Mouse (Mus musculus) megakaryocyte, embryonic 14.5 days (primary cell): Measurements from ENCODE around the gene Rnf224.

Experiments
- FLI1 ChIP-seq: IDR thresholded peaks from 2 replicates; pipeline ENCODE4 v1.6.1; 2012; ENCODE audit warnings: low read length, inconsistent platforms, mixed read lengths
- GATA1 ChIP-seq: IDR thresholded peaks from 3 replicates; pipeline ENCODE4 v1.6.1; 2012; ENCODE audit warnings: mixed read lengths, low read length, inconsistent platforms, borderline replicate concordance

- no peak for TF ChIP-seq GATA1
- no peak for TF ChIP-seq FLI1
These were observed 15.7 kb upstream of the Rnf224 start for GRCm38 (mm10) chr2:25252331-25252730.
